Mouse (Mus musculus): ENCODE data around the gene Ackr2.

GRCm38 (mm10) chr9:121857474-121858152 lies 40.5 kb upstream of the Ackr2 start:
- peak; percentile 31; the same call in 1 of the 2 replicates for TF ChIP-seq CTCF (IDR thresholded peaks at IDR 0.05; ENCODE audit: control insufficient read depth, insufficient read depth, low read length)
- peak; percentile 86; the same call in 1 of the 2 replicates for TF ChIP-seq POLR2A (IDR thresholded peaks at IDR 0.05; ENCODE audit: borderline replicate concordance, control insufficient read depth, low read depth, low read length)

All from bone marrow, adult 2 months (tissue).